Mouse (Mus musculus): Measurements from ENCODE around the gene Per3. TPM values are rescaled to one million over a fixed set of nuclear protein-coding genes. Genes with fewer than 3 reads are reported as not detected.
"Not testable (repeated sequence)": the region's sequence is repeated elsewhere in the genome, so short reads cannot be mapped to it uniquely, and the experiment has no call there.

The Per3 gene
- total RNA-seq, 1 experiment from 2014 or later, result 55.5 TPM

DNA sequence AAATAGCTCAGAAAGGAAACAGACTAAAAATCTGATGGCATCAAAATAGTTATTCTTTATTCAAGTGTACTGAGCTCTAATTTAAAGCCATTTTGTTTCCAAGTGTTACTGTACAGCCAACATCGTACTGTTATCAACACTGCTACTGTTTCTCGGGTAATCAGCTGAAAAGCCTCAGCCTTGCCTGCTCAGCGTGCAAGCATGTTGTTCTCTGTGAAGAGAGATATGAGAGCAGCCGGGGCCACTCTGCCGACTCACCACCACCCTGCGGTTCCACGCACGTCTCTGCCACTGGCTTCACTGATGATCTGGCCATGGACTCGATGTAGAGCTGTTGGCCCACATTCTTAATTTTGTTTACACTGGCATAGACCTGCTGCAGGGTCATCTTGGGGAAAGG lies 20.3 kb downstream of the Per3 start:
- no peak for DNase-seq

DNA sequence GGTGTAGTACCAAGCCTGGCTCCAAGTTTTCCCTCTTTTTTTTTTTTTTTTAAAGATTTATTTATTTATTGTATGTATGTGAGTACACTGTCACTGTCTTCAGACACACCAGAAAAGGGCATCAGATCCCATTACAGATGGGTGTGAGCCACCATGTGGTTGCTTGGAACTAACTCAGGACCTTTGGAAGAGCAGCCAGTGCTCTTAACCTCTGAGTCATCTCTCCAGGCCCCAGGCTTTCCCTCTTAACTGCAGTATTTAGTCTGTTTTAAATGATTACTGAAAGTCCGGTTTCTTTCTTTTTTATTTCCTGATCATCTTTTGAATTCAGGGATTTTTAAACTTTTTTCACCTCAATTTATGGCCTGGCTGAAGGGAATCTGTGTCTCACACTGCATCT lies 27.1 kb downstream of the Per3 start:
- not testable (repeated sequence) for DNase-seq

DNA sequence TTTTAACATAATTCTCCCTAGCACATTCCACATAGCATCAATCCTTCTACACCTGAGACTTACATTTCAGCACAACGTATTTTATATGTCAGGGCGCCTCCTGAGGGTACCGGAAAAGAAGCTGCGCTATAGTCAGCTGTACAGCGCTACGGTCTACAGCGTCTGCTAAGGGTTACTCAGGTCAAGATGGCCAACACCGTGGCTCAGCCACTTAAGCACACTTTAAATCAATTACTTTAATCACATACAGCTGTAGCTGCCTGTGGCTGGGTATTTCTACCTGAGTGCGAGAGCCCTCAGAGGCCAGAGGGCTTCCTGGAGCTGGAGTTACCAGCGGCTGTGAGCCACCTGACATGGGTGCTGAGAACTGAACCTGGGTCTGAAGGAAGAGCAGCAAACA lies 28.5 kb downstream of the Per3 start:
- DNase-seq, result no peak

DNA sequence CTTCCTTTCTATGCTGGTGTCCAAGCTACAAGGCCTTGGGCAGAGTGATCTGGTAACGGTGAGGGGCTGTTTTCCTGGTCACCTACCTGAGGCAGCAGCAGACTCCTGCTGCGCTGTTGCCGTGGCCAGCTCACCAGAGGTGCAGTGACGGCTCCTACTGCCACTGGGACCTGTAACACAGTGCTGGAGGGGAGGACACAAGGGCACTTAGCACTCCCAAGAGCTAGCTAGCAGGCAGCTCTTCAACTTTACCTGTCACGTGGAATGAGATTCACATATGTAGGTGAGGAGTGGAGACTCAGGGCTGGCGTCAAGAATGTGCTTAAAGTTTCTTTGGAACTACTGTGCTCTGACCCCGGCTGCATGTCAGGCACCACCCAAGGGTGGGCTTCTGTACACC lies 34.1 kb downstream of the Per3 start:
- no peak for DNase-seq

DNA sequence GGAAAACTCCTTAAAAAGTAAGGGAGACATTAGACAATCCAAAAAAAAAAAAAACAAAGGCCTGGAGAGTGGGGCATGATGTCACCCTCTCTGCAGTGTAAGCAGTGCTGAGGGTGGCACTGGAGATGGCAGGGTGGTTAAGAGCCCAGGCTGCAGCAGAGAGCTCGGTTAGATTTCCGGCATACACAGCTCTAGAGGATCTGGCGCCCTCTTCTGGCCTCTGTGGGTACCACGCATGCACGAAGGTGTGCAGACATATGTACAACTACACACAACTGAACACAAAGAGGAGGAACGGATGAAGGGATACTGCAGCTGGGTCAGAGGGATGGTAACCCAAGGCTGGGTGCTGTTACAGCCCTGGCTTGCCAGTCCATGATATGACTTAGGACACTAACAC lies 37.5 kb downstream of the Per3 start:
- peak; percentile 38 for DNase-seq

DNA sequence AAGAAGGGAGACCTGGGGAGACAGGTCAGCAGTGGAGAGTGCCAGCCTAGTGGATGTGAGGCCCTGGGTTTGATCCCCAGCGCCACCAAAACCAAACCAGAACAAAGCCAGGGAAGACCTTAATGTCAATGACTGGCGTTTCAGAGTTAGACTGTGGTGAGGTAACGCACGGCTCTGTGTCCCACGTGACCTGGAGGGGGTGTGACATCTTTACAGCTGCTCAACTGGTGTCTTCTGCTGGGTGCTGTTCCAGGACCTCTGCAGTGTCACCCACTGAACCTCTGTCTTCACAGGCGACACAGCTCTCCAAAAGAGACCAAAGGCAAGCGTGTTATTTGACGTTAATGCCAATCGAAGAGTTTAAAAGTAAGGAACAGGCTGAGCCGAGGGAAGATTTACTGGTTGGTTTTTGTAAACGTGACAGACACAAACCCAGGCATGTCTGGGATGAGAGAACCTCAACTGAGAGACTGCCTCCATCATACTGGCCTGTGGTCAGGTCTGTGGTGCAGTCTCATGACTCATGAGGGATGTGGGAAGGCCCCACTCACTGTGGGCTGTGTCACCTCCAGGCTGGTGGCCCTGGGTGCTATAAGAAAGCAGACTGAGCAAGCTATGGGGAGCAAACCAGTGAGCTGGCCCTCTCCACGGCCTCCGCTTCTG lies 38.7 kb downstream of the Per3 start:
- DNase-seq, result no peak

DNA sequence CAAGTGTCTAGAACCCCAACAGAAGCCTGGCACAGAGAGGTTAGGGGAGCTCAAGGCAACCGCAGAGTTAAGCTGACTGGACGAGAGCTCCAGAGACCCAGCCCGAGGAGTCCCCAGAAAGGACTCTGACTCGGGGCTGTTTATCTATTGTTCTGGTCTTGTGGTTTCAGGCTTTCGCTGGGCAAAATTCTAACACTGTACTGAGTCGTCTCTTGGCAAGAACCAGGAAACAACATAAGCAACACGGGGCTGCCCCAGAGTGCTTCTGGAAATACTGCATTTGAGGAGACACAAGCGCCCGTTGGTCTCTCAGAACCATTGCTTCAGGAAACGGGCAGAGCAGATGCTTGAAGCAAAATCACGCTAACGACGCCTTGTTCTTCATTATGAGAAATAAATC lies 43.1 kb downstream of the Per3 start:
- no peak for DNase-seq

DNA sequence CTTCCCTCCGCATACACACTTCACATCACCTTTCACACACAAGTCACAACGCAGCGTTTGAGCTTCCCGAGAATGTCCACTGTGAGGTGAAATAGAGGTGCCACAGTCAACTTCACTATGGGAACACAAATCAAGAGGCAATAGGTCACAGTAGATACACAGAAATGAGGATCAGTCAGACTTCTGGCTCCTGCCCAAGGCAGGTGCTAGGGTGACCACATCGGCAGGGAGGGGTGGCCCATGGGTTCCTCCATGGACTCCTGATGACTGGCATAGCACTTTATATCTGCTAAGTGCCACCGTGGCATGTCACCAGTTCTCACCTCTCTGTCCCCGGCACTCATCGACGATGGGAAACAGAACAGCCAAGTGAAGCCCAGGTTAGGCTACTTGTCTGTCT lies 45.8 kb downstream of the Per3 start:
- DNase-seq, result no peak

DNA sequence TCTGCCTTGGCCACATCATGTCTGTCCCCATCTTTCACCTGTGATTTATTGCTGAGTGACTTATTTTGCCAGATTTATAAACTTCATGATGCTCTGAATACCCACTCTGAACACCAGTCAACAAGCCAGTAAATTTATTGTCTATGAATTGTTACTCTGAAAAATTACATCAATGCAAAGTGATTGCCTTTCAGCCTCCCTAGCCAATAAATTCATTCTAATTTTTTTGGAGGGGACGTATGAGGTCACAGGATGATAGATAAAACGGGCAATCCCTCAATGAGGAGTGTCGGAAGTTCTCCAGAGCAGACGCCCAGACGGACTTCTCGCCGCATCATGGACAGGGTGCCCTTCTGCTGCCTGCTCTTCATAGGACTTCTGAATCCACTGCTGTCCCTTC lies 47.7 kb downstream of the Per3 start, which contains the start of gene Uts2:
Gene Uts2 (plus strand): TSS at position 301 of the 400 bp plus-strand sequence.
- no peak for DNase-seq

DNA sequence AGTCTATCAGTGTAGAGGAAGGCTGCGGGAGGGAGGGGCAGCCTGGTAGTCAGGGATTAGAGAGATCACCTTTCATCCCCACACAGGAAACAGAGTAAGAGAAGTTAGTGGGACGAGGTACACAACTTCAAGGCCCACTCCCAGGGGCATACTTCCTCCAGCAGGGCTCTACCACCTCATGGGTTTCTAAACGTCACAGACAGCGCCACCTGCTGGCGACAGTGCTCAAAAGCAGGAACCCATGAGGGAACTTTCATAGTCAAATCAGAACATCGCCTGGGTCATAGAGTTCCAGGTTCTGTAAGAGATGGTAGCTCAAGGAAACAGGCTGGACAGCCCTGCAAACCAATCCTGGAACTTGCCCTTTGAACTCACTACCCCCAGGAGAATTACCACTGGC lies 54.3 kb downstream of the Per3 start:
- peak; percentile 45 for DNase-seq

DNA sequence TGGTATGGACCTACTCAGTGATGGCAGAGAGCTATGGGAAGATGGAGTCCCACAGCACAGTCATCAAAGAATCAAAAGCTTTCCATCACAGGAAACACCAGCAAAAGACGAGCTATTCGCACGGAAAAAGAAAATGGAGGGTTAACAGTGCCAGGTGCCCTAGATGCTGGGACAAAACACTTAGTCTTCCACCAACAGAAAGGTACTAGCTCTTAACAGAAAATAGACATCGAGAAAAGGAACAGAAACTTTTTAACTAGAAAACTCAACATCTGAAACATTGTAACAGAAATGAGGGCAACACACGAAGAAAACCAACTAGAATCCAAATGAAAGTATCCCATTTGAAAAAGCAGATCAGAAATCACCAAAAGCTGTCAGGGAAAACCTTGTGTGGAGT lies 64.3 kb downstream of the Per3 start:
- DNase-seq, result no peak

DNA sequence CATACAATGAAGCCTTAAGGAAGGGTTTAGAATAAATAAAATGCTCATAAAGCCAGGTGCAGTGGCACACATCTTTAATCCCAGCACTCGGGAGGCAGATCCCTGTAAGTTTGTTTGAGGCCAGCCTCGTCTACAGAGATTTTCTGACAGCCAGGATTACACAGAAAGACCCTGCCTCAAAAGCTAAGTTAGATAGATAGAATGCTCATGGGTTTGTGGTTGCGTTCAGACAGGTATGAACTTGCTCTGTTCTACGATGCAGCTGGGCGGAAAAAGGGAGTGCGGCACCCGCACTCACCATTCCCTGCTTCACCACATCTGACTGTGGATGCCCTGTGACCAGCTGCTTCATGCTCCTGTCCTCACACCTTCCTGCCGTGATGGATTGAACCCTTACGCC lies 65.0 kb downstream of the Per3 start:
- DNase-seq, result no peak

DNA sequence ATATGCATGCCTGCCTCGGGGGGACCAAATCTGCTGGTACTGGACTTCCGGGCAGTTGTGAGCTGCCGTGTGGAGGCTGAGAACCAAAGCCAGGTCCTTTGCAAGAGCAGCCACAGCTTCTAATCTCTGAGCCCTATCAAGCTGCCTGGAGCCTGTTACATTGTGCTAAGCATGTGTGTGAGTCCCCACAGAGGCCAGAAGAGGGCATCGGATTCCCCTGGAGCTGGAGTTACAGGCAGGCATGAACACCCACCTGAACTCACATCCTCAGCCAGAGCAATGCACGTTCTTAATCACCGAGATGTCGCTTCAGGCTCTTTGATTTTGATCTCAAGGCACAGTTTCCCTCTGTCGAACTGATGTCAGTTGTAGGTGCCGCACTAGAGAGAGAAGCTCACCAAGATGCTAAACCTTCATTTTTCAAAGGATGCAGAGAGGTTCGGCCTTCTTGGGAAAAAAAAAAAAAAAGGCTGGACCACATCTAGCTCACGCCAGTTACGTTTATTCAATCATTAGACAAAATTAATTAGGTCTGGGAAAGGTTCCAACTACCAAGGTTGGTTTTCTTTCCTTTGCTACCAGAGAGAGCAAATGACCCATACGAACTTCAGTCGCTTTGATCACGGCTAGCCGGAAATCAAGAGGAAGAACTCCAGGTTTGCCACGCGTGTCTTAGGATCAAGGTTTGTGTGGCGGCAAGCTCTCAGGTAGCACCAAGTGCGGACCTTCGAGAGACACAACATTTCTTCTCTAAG lies 66.1 kb downstream of the Per3 start:
- DNase-seq, result no peak

DNA sequence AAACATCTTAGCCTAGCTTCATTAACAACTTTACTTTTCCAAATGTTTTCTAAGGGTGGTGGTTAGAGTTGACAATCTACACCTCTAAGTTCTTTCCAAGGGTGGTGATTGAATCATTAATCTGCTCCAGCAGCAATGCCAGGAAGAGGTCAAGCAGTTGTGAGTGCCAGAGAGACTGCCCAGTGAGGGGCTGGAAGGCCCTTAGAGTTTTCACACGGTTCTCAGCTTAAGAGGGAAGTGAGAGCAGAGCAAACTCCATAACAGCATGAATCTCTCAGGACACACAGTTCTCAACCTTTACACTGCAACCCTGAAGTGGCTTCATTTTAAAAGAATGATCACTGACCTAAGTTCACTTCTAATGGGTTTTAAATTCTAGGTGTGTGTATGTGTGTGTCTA lies 69.3 kb downstream of the Per3 start:
- DNase-seq, result no peak

DNA sequence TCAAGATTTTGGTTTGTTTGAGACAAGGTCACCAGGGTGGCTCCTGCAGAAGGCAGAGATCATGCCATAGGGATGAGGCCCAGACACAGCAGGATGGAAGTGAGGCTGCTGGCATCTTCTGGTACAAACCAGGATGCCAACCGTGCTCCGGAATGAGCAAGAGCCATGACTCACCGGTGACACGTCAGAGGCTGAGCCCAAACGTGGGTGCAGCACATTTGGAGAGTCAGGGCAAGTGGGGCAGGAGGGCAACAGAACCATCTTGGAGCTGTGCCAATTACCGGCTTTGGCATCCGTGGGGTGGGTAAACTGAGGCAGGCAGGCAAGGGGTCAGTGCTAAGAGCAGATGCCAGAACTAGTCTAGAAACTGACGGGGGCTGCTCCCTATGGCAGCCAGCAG lies 71.2 kb downstream of the Per3 start:
- DNase-seq, result peak; percentile 75

DNA sequence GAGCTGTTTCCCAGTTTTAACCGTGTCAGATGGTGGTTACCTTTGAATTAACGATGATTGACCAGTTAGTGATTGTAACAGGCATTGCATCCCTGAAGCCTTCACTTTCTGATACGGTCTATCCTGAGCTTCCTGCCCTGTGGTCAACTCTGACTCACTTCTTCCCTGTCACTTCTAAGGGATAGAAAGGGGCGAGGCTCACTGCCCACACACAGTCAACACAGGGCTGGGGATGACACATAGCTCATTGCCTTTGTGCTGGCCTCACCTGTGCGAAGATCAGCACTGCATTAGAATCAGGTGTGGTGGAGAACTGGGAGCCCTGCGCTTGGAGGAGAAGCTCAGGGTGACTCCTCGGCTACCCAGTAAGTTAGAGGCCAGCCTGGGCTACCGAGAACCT lies 75.5 kb downstream of the Per3 start:
- no peak for DNase-seq

DNA sequence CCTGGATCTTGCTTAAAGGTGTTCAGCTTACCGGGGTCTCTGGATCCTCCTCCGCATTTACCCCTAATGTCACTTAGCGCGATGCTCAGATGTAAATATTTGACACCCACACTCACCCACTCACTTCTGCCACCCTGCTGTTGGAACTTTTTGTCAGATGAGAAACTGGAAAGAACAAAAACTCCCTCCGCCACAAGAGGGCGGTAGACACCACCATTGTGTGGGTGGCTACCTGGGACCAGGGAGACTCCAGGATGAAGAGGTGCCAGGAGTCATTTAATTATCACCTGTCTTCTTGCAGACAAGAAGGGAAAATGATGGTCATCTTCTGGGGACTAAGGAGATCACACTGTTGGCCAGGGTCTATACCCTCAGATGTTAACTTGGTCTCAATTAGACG lies 77.9 kb downstream of the Per3 start:
- peak; percentile 65 for DNase-seq

DNA sequence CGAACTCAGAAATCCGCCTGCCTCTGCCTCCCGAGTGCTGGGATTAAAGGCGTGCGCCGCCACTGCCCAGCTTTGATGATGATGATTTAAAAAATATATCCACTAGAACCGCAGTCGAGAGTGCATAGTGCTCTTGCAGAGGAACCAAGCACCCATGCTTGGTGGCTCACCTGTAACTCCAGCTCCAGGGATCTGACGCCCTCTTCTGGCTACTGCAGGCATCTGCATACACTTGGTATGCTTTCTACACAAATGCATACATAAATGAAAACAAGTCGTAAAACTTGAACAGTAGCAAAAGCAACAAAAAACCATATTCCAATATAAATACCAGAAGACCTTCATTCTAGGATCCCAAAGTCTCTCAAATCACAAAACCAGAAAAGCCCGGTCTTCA lies 78.9 kb downstream of the Per3 start:
- no peak for DNase-seq

DNA sequence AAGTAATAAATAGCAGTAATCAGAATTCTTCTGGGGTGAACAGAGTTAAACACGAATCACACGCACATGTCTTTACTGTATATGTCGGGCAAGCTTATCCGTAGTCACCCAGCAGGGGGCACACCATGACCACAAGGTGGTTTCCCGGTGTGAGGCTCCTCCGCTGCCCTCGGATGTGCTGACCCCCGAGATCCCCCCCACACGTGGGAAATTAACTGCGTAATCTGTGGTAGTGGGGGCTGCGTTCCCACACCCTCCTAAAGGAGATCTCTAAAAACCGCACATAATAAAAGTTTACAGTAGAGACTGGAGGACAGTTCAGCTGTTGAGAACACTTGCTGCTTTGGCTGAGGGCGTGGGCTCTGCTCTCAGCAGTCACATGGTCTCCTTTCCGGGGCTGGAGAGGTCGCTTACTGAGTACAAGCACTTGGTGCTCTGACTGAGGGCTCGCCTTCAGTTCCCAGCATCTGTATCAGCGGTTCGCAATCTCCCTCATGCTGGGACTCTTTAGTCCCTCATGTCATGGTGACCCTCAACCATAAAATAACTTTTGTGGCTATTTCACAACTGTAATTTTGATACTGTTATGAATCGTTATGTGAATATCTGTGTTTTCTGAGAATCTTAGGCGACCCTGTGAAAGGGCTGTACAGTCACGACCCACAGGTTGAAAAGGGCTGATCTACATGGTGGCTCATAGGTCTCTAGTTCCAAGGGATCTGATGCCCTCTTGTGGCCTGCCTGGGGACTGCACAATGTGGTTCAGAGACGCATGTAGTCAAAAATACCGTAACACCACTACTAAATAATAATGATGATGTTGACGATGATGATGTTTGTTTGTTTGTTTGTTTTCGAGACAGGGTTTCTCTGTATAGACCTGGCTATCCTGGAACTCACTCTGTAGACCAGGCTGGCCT lies 79.6 kb downstream of the Per3 start:
- DNase-seq, result peak; percentile 88

DNA sequence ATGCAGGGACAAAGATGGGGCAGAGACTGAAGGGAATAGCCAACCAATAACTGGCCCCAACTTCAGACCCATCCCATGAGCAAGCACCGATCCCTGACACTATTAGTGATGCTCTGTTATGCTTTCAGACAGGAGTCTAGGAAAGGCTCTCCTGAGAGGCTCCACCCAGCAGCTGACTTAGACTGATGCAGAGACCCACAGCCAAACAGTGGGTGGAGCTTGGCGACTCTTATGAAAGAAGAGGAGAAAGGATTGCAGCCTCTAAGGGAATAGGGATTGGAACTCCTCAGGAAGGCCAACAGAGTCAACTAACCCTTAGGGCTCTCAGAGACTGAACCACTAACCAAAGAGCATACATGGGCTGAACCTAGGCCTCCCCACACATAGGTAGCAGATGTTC lies 80.8 kb downstream of the Per3 start:
- DNase-seq, result no peak

DNA sequence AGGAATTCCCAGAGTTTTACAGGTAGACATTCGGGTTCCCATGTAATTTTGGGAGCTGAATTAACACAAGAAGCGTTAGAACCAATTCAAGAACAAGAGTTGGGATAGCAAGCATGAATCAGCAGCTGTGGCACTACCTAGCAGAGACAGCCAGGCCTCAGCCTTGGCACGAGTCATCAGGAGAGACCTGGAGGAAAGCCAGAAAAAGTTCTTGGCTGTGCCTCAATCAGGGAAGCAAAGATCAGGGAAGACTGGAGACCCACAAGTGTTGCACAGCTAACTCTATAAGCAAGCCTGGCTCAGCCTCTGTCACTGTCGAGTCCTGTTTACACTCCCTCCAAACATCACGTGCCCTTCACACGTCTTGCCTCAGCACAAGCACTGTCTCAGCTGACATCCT lies 82.2 kb downstream of the Per3 start:
- DNase-seq, result peak; percentile 59

DNA sequence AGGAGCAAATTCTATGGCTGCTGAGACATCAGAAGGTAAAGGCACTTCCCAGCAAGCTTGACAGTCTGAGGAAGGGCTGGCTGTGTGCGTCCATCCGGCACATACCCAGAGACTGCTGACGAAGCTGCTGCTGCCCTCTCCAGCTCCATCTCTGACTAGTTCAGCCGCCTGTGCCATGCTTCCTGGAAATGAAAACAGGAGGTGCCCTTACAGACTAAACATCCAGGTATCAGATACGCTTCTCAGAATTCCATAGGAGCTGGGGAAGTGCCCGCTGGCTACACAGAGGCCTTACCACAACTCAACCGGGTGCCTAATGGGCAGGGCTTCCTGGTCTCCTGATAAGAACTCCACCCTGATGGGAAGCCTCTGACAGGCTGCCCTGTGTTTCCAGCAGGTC lies 85.9 kb downstream of the Per3 start:
- DNase-seq, result no peak

DNA sequence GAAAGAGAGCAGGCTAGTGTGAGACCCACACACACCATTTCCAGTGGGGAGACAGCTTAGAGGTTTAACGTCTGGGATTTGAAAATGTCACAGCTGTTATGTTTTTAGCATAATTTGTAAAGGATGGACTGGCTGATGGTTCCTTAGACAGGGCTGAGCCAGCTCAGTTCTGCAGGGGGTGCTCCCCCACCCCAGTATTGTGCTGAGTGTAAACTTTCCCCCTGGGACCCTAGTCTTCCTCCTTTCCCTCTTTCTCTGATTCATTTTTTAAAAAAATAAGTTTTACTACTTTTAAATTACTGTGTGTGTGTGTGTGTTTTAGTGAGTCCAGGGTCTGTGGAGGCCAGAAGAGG lies 87.4 kb downstream of the Per3 start:
- no peak for DNase-seq
